Mouse (Mus musculus): ENCODE measurements at regions not wholly inside any gene's neighbourhood (a gene's known extent, or its start where the extent isn't known, plus 50 kb on each side); places are given as distances from the start of the nearest gene placed in this dataset.

DNA sequence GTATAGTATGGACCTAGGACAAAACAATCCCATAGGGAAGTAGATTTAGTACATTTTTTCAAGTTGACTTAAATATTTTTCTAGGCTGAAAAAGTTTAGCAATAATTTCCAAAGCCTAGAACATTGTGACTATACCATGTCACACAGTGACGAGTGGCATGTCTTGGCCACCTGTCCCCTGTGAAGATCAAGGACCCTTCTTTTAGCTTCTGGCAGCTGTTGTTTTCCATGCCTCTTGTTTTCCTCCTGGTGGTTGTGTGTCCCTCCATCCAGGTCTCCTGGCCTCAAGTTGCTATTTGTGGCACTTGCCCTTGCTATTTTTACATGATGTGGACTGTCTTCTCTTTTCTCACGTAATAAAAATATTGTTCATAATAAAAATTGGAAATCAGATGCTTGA lies 427.2 kb upstream of the Mef2c start:
- intact Hi-C loops (cut with DNase I): loop anchor here (5.0 kb wide), 1 partner anchor 36 kb away; no protein-coding TSS in a partner anchor
- DNase-seq (ENCODE audit: low spot score in 2 of 2): no peak

DNA sequence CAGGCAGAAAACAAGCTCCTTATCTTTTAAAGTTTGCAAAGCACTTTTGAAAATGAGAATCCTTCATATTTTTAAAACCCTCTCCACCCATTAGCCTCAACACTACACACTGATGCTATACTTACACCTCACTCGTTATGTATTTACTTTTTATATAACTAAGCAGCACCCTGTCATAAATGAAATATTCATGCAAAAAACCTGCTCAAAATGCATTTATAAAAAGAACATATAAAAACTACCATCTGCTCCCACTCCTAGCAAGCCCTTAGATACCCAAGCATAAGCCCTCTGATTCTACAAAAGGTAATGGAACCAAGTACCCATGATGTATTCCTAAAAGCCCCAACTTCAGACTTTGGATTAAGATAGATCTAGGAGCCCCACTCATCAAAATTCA lies 426.7 kb upstream of the Mef2c start:
- peak in 1 of 2 experiments; percentile 67 for DNase-seq (ENCODE audit: low spot score in 2 of 2)
- intact Hi-C loops (cut with DNase I): loop anchor here (5.0 kb wide), 1 partner anchor 35 kb away; no protein-coding TSS in a partner anchor

DNA sequence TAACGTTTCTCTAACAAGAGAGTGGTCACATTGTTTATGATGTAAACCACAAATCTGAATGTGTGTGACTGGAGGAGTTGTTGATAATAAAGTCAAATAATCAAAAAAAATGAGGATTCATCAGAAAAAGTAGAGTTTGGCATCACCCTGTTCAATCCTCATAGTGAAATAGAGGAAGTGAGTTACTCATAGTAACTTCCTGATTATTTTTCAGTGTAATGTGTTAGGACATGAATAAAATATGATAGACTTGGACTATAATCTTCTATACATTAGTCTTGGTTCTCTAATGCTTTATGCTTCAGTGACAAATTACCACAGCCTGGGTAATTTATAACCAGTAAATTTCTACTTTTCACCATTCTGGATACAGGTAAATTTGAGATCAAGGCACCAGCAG lies 424.5 kb upstream of the Mef2c start:
- intact Hi-C loops (cut with DNase I): loop anchor here (5.0 kb wide), 1 partner anchor 33 kb away; no protein-coding TSS in a partner anchor

DNA sequence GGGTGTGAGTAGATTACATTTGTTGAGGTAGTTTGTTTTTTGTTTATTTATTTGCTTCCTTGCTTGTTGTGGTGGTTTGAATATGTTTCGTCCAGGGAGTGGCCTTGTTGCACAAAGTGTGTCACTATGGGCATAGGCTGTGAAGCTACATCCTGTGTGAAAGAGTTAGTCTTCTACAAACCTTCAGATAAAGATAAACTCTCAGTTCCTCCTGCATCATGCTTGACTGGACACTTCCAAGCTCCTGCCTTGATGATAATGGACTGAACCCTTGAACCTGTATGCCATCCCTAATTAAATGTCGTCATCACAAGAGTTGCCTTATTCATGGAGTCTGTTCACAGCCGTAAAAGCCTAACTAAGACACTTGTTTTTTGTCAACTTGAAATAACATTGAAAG lies 418.9 kb upstream of the Mef2c start:
- intact Hi-C loops (cut with DNase I): no loop called here
- no peak for DNase-seq (ENCODE audit: low spot score in 2 of 2)

More for the DNA sequence above, 424.5 kb upstream of the Mef2c start:
- no peak for DNase-seq (ENCODE audit: low spot score in 2 of 2)

DNA sequence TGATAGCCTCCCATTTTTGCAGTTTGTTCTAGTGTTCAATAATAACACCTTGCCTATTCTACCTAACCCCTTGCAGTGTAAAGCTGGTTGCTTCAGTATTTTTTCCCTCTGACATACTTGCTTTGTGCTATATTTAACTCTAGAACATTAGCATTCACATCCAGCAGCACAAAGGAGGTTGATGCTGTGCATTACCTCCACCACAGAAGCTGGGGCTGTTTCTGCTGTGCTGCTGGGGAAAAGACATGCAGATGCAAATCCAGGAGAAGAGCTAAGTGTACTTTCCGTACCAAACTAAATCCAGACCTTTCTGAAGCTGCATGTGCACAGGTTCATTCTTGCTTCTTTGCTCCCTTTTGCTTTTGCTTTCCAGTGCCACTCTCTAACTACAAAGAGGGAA lies 403.9 kb upstream of the Mef2c start:
- DNase-seq (ENCODE audit: low spot score in 2 of 2): peak in 1 of 2 experiments; percentile 38
- intact Hi-C loops (cut with DNase I): no loop called here

DNA sequence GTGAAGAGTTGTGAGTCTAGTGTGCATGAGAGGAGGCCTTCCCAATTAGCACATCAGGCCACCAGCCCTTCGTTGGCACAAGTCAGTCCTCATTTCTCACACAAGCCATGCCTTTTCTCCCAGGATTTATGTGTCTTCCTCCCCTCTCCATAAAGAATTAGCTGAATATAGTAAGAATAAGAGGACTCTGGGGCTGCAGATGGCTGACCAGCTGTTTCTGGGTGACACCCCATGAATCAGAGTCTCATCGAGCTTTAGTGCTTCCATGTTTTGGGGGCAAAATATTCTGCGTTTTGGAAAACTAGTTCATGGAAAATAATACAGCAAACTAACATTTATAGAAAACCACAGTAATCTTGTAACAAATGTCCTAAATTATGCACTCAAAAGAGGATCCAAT lies 393.2 kb upstream of the Mef2c start:
- DNase-seq (ENCODE audit: low spot score in 2 of 2): peak in 1 of 2 experiments; percentile 71
- intact Hi-C loops (cut with DNase I): loop anchor here (2.0 to 10.0 kb wide), 4 partner anchors 33 to 1326 kb away; partner anchors contain the start of gene Cetn3

DNA sequence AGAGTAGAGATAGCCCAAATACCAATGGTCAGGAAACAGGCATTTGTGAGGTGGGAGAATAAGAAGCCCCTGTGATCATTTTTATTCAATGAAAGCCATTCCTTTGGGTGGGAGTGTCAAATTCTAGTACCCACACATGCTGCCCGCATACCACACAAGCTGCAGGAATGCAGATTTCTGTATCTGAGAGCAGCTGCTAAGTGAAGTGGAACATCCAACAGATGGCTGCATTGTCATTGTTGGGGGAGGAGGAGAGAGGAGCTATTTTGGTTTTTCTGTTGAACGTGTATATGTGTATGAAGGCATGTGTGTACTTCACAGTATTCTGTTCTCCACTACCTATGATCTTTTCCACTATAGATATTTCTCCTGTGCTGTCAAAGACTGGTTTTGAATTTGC lies 392.3 kb upstream of the Mef2c start:
- intact Hi-C loops (cut with DNase I): loop anchor here (2.0 to 10.0 kb wide), 4 partner anchors 34 to 1327 kb away; partner anchors contain the start of gene Cetn3
- DNase-seq (ENCODE audit: low spot score in 2 of 2): peak; percentile 64 to 94

DNA sequence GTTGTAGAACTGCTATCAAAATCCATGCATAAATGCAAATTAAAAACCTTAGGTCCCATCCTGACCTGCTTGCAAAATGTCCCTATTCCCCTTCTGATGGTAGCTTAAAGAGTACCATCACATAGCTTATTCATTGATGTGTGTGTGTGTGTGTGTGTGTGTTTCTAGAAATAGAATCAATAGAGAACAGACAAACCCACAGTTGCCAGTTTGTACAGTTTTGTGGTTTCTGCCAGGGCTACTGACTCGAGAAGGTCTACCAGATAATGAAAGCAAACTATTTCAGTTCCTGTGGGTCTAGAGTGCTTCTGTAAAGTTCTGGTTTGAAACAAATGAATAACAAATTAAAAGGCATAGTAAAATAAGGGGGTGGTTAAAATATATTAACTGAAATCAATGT lies 391.5 kb upstream of the Mef2c start:
- intact Hi-C loops (cut with DNase I): loop anchor here (5.0 to 10.0 kb wide), 3 partner anchors 35 to 1328 kb away; partner anchors contain the start of gene Cetn3
- DNase-seq (ENCODE audit: low spot score in 2 of 2): no peak

DNA sequence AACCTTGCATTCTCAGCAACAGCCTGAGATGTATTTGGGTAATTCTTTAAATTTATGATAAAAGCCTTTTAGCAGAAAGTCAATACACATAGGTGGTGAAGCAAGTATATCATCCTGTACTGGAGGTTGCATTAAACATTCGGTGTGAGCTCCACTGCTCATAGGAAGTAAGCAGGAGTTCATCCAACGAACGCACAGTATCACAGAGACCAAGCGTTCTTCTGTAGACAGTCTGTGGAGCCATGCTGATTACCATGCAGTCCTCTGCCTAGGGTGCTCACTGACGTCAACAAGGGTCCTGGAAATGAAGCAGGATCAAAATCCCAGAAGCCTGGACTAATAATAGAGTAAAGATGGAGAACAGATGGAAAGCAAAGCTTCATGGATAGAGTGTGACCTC lies 391.1 kb upstream of the Mef2c start:
- intact Hi-C loops (cut with DNase I): loop anchor here (5.0 to 10.0 kb wide), 3 partner anchors 35 to 1328 kb away; partner anchors contain the start of gene Cetn3

DNA sequence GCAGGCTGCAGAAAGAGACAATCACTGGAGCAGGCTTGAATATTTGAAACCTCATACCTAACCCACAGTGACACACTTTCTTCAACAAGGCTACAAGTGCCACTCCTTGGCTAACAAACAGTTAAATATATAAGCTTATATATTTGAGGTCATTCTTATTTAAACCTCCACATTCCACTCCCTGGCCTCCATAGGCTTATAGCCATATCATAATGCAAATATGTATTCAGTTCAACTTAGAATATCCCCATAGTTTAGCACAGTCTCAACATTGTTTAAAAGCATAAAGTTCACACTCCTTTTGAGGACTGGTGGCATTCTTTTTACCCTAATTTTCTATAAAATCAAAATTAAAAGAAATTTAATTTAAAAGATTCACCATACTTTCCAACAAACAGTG lies 390.0 kb upstream of the Mef2c start:
- DNase-seq (ENCODE audit: low spot score in 2 of 2): no peak
- intact Hi-C loops (cut with DNase I): loop anchor here (5.0 to 10.0 kb wide), 3 partner anchors 37 to 1329 kb away; partner anchors contain the start of gene Cetn3

More for the DNA sequence above, 391.1 kb upstream of the Mef2c start:
- no peak for DNase-seq (ENCODE audit: low spot score in 2 of 2)

DNA sequence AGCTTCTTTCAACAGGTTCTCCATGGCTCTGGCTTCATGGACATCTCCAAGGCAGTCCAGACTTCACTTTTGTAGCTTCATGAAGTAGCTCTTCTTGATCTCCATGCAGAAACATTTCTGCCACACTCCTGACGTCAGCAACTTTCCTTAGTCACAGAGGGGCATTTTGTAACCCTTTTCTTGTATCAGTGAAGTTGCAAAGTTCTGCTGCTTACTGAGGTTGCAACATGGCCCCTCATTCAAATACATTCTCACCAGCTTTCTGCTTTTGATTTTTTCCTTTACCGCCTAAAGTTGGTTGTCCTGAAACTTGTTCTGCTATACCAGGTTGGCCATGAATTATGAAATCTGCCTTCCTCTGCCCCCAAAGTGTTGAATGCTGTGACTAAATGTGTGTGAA lies 389.4 kb upstream of the Mef2c start:
- intact Hi-C loops (cut with DNase I): loop anchor here (5.0 to 10.0 kb wide), 3 partner anchors 37 to 1330 kb away; partner anchors contain the start of gene Cetn3

DNA sequence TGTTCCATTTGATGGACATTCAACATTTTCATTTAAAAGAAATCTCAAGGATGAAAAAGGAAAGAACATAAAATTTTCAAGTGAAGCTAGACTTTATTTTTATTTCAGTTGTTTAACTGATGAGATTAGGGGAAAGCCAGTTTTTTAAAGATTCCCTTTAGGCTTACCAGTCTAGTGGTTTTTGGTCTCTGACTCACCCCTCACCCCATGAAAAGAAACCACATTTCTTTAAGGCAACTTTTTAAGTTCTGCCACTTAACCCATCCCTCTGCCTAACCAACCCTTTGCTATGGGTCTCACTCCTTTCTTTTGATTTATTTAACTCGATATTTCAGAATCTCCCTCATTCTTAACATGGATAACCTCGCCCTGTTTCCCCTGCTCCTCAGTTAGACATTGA lies 388.1 kb upstream of the Mef2c start:
- intact Hi-C loops (cut with DNase I): loop anchor here (10.0 kb wide), 2 partner anchors 239 to 1331 kb away; partner anchors contain the start of gene Cetn3
- DNase-seq (ENCODE audit: low spot score in 2 of 2): no peak

More for the DNA sequence above, 389.4 kb upstream of the Mef2c start:
- no peak for DNase-seq (ENCODE audit: low spot score in 2 of 2)

DNA sequence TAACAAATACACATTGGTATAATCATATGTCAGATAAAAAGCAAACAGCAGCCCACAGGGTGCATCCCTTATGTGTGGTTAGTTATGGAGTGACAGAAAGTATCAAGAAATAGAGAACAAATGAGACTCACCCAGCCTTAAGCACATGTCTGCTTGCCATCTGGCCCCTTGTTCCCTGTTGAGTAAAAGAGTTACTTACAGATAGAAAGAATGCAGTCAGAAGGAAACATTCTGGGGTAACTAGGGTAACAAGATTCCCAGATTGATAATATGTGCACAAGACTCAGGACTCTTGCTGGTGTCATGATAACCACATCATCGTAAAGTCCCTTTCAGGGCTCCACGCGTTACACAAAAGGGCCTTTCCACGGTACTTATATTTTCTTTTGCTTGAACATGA lies 383.5 kb upstream of the Mef2c start:
- DNase-seq (ENCODE audit: low spot score in 2 of 2): no peak
- intact Hi-C loops (cut with DNase I): no loop called here

DNA sequence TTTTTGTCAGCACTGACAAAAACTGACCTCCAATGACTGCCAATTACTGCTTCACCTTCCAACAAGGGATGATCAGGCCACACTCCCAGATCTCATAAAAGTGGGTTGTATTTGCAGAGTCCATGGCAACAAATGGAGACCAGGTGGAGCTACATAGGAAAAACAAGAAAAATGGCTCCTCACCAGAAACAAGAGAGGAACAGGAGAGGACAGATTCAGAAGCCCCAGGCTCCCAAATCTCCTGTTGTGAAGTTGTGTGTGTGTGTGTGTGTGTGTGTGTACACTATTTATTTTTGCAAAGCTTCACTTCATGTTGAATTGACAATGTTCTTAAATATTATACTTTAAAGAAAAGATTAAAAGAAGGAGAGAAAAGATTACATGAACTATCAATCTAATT lies 380.2 kb upstream of the Mef2c start:
- intact Hi-C loops (cut with DNase I): no loop called here
- no peak for DNase-seq (ENCODE audit: low spot score in 2 of 2)

DNA sequence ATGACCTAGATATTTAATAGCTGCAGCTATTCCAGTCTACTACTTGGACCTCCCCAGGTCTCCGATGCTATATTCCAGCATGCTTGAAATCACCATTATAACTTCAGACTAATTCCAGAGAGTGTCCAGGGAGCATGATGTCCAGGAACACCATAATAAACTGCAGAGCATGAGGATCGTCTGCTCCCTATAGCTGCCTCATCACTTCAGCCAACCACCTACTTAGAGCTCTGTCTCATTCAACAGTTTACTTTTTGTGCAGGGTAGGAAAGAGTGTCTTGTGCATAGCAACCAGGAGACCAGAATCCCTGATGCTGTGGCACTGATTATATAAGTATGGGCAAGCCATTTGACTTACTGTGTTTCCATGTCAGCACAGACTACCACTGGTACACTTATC lies 379.2 kb upstream of the Mef2c start:
- peak in 1 of 2 experiments; percentile 48 for DNase-seq (ENCODE audit: low spot score in 2 of 2)
- intact Hi-C loops (cut with DNase I): no loop called here

DNA sequence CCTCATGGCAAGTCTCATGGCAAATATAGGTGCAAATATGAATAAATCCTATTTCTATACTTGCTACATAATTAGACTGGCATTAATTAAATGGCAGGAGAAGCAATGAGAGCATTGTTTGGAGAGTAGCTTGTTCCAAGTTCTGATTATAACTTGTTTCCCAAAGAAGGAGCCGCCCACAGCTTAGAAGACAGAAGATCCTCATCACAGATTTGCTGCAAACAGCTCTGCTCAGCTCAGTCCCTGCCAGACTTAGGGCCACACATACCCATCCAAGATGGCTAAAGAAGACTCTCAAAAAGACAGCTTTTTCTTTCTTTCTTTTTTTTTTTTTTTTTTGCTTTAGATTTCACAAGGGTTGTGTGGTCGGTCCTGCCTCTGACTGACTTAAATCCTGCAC lies 377.4 kb upstream of the Mef2c start:
- DNase-seq (ENCODE audit: low spot score in 2 of 2): peak in 1 of 2 experiments; percentile 89
- intact Hi-C loops (cut with DNase I): no loop called here

DNA sequence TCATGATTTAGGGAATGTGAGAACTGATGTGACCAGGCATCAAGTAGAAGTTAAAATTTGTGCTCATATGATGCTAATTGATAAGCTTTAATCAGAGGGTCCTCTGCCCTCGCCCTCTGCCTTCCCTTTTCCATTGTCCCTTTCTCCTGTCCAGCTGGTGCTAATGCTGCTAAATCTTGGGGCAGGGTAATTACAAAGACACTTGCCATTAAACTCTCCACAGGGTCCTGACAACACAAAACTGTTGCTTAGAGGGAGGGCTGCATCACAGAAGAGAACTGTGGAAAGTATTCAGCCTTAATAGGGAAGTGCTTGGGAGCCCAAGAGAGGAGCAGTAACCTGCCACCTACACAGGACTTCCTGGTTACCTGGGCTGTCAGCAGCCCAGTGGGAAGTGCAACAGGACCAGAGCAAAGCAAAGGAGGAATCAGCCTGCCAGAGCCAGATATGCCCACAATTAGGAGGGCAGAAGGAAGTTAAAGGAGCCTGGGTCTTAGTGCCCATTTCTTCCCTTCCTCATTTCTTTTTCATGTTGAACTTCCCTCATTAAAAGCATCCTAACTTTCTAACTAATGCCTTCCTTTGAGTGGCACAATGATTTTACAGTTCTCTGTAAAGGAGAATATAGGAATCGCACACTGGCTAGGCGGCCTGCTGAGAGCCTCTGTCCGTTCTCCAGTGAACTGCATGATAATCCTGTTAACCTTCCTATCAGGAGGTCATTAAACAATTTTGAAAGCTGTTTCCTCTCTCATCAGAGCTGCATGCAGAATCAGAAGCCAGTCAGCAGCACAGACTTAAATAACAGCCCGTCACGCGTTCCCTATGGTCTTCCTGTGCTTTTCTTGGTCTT lies 372.5 kb upstream of the Mef2c start:
- intact Hi-C loops (cut with DNase I): loop anchor here (5.0 kb wide), 1 partner anchor 391 kb away; no protein-coding TSS in a partner anchor
- DNase-seq (ENCODE audit: low spot score in 2 of 2): no peak

DNA sequence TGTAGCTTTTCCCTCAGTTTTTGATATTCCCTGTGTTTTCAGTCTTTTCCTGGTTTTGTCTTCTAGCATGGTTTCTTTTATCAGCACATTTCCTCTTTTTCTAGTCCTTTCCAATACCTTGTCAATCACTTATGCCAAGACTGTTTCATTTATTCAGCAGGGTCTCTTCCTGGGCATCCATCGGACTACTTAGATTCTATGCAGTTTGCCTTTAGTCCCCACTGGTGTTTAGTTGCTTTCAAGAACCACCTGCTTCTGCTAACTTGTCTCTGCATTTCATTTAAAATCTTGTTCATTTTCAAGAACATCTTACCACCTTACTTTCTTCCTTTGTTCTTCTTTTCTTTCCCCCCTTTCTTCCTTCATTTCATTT lies 371.9 kb upstream of the Mef2c start:
- intact Hi-C loops (cut with DNase I): loop anchor here (5.0 kb wide), 1 partner anchor 390 kb away; no protein-coding TSS in a partner anchor
- DNase-seq (ENCODE audit: low spot score in 2 of 2): no peak

DNA sequence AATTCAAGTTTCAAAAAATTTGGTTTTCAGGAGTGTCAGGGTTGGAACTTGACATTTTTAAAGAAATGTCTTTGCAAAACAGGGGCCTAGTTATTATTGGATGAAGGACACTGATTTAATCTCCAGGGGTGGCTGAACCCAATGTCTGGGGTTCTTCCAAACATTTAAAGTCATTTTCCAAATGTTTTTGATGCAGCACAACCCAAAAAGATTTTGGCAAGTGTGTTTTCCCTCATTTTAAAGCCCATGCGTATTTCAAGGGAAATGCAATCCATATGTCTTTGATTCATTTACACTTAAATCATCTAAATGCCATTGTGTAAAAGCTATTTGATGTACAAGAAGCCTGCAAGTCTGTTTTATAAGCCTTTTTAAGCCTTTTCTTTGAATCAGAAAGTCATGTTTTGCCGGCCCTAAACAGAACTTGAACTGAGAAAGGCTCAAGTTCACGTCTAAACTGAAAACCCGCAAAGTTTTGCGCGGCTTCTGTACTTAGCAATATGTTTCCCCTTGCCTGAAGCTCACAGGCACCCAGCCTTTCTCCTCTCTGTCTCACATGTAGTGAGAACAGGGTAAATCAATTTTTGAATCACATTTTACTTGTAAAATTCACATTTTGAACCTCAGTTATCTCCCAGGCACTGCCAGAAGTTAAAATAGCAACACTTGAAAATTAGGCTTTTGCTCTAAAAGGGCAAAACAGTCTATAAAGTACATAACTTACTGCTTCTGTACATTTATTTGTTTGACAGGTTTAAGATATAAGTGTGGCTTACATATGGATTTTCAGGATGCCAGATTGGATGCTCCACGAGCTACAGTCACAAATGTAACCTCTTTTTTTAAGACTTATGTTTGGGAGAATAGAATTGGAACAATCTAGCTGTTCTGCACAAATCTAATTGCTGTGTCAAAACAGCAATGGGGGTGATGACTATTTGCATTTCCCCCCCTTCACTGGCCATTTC lies 370.9 kb upstream of the Mef2c start:
- intact Hi-C loops (cut with DNase I): loop anchor here (5.0 kb wide), 1 partner anchor 389 kb away; no protein-coding TSS in a partner anchor
- DNase-seq (ENCODE audit: low spot score in 2 of 2): no peak

All from left cerebral cortex, postnatal 25 days (tissue).